Mouse (Mus musculus) embryonic fibroblast, embryonic 13.5 days (primary cell): ENCODE measurements at regions not wholly inside any gene's neighbourhood (a gene's known extent, or its start where the extent isn't known, plus 50 kb on each side); places are given as distances from the start of the nearest gene placed in this dataset.

Experiments used
- CTCF ChIP-seq: IDR thresholded peaks from 2 replicates; pipeline ENCODE4 v1.5.1; 2011; ENCODE audit warnings: mild to moderate bottlenecking, control low read depth, low read length, moderate library complexity, borderline replicate concordance; ENCODE audit not compliant: insufficient read depth
- POLR2A ChIP-seq: IDR thresholded peaks from 2 replicates; pipeline ENCODE4 v1.6.1; 2011; ENCODE audit warnings: low read depth, mild to moderate bottlenecking, control low read depth, low read length, moderate library complexity

DNA sequence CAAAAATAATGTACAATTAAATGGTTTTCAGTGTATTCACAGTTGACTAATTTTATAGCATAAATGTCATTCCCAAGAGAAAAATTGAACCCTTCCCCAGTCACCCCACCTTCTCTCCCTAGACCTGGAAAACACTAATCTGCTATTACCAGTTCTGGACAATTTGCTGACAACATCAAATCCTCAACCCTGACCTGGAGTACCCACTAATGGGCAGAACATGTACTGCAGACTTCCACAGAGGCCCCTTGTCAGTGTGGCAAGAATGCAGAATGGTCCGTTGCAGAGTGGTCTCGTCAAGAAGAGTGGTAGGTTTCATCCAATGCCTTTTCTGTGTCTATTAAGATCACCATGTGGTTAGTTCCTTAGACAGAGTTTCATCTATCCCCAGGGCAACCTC lies 121.0 kb upstream of the Ppp2r2d start:
- no peak for TF ChIP-seq POLR2A
- TF ChIP-seq CTCF = no peak
